Mouse (Mus musculus) myocyte (in vitro differentiated cells): Measurements from ENCODE around the gene Kif2c. TPM values are rescaled to one million over a fixed set of nuclear protein-coding genes. Genes with fewer than 3 reads are reported as not detected.

Source experiments
- H3K27me3 ChIP-seq: one replicate; pipeline ENCODE4 v1.6.1; 2011; ENCODE audit not compliant: control insufficient read depth, insufficient read depth, insufficient read length
- H3K36me3 ChIP-seq: one replicate; pipeline ENCODE4 v1.6.1; 2011; ENCODE audit not compliant: control insufficient read depth, insufficient read depth
- H3K4me2 ChIP-seq: one replicate; pipeline ENCODE4 v1.6.1; 2011; ENCODE audit warnings: low read depth, control low read depth
- H3K4me3 ChIP-seq: one replicate; pipeline ENCODE4 v1.5.1; 2011; ENCODE audit warnings: mild to moderate bottlenecking, control low read depth, moderate library complexity
- H3K79me2 ChIP-seq: one replicate; pipeline ENCODE4 v1.6.1; 2011; ENCODE audit not compliant: control insufficient read depth, insufficient read depth
- H3ac ChIP-seq: one replicate; pipeline ENCODE4 v1.6.1; 2011; ENCODE audit not compliant: control insufficient read depth, insufficient read length
- CEBPB ChIP-seq: IDR thresholded peaks from 2 replicates; pipeline ENCODE4 v1.6.1; 2011; ENCODE audit warnings: mild to moderate bottlenecking, moderate library complexity; ENCODE audit not compliant: poor library complexity, insufficient read depth, severe bottlenecking
- E2F4 ChIP-seq: IDR thresholded peaks from one replicate; pipeline ENCODE4 v1.6.1; 2011; ENCODE audit warnings: mild to moderate bottlenecking, control low read depth, moderate library complexity; ENCODE audit not compliant: insufficient read depth
- MAX ChIP-seq: IDR thresholded peaks from one replicate; pipeline ENCODE4 v1.6.1; 2011; ENCODE audit warnings: low read depth, mild to moderate bottlenecking, control low read depth
- MYOD1 ChIP-seq, 3 experiments: IDR thresholded peaks; one replicate each; pipeline ENCODE4 v1.6.1; 2011; ENCODE audit warnings: control low read depth in 2 of 3, low read depth in 2 of 3, mild to moderate bottlenecking in 2 of 3, moderate library complexity in 1 of 3; ENCODE audit not compliant: insufficient read length in 2 of 3, control insufficient read depth in 1 of 3
- MYOG ChIP-seq, 3 experiments: IDR thresholded peaks; one replicate each; pipeline ENCODE4 v1.6.1; 2011; ENCODE audit warnings: control low read depth in 2 of 3, low read depth in 2 of 3, mild to moderate bottlenecking in 2 of 3; ENCODE audit not compliant: insufficient read length in 2 of 3, control insufficient read depth in 1 of 3, insufficient read depth in 1 of 3
- POLR2A ChIP-seq: IDR thresholded peaks from one replicate; pipeline ENCODE4 v1.6.1; 2011; ENCODE audit warnings: low read depth, mild to moderate bottlenecking, control low read depth, moderate library complexity; ENCODE audit not compliant: insufficient read length
- POLR2AphosphoS2 ChIP-seq: IDR thresholded peaks from one replicate; pipeline ENCODE4 v1.6.1; 2011; ENCODE audit warnings: low read depth, control low read depth; ENCODE audit not compliant: insufficient read length
- REST ChIP-seq: IDR thresholded peaks from one replicate; pipeline ENCODE4 v1.6.1; 2011; ENCODE audit warnings: mild to moderate bottlenecking, control low read depth, moderate library complexity; ENCODE audit not compliant: insufficient read depth, insufficient read length
- SRF ChIP-seq: IDR thresholded peaks from one replicate; pipeline ENCODE4 v1.6.1; 2011; ENCODE audit warnings: low read depth; ENCODE audit not compliant: control insufficient read depth, insufficient read length
- TCF12 ChIP-seq: IDR thresholded peaks from one replicate; pipeline ENCODE4 v1.6.1; 2011; ENCODE audit warnings: mild to moderate bottlenecking, control low read depth; ENCODE audit not compliant: poor library complexity, insufficient read depth, severe bottlenecking
- TCF3 ChIP-seq: IDR thresholded peaks from one replicate; pipeline ENCODE4 v1.6.1; 2011; ENCODE audit warnings: low read depth, control low read depth; ENCODE audit not compliant: insufficient read length
- USF1 ChIP-seq: IDR thresholded peaks from one replicate; pipeline ENCODE4 v1.6.1; 2011; ENCODE audit warnings: low read depth, mild to moderate bottlenecking, control low read depth, moderate library complexity
- polyA plus RNA-seq: library from polyadenylated mRNA; unstranded; fragments of >200 nt; fragmentation: generic; extraction: Trizol; gene quantifications from one replicate; pipeline ENCODE4 v1.2.1, GENCODE M21; 2012; ENCODE audit warnings: missing spikeins

Gene Kif2c
- polyA plus RNA-seq, 1 experiment: 18.5 TPM

- peak overlapping the region; percentile 73 for H3K4me2 ChIP-seq
- H3K4me3 ChIP-seq: peak overlapping the region; percentile 62
- H3K27me3 ChIP-seq: no peaks in the 10 kb centered on the region
- peaks cover 9% of the 10 kb centered on the region for H3K36me3 ChIP-seq
- H3ac ChIP-seq: peak overlapping the region; percentile 60
- TF ChIP-seq CEBPB (no peak), TCF12 (no peak), MYOG (IDR thresholded peaks at IDR 0.05; ENCODE audit: control insufficient read depth in 1 of 3, insufficient read depth in 1 of 3, insufficient read length in 2 of 3, low read depth in 2 of 3) (peak; percentile 7 to 78 (median 64)), USF1 (no peak), MYOD1 (IDR thresholded peaks at IDR 0.05; ENCODE audit: control insufficient read depth in 1 of 3, insufficient read length in 2 of 3, low read depth in 2 of 3) (peak in 1 of 3 experiments; percentile 12), E2F4 (no peak), REST (no peak), POLR2AphosphoS2 (no peak), SRF (no peak), TCF3 (no peak), MAX (no peak), POLR2A (no peak)
- peaks cover 12% of the 10 kb centered on the region for H3K79me2 ChIP-seq
These were observed 50.3 kb downstream of the Kif2c start for GRCm38 (mm10) chr4:117131890-117132793.

GRCm38 (mm10) chr4:117131198-117131597 is 51.2 kb downstream of the Kif2c start:
- H3K27me3 ChIP-seq: no peaks in the 10 kb centered on the region
- no peak overlapping the region for H3K4me2 ChIP-seq
- no peak overlapping the region for H3ac ChIP-seq
- H3K36me3 ChIP-seq: peaks cover 9% of the 10 kb centered on the region
- H3K4me3 ChIP-seq: no peak overlapping the region
- H3K79me2 ChIP-seq: peaks cover 12% of the 10 kb centered on the region
- no peak for TF ChIP-seq TCF3
- TF ChIP-seq USF1: no peak
- no peak for TF ChIP-seq CEBPB
- no peak for TF ChIP-seq MAX

- no peak overlapping the region for H3K4me2 ChIP-seq
- H3K4me3 ChIP-seq: no peak overlapping the region
- peaks cover 9% of the 10 kb centered on the region for H3K36me3 ChIP-seq
- peak in 1 of 3 experiments; percentile 46 for TF ChIP-seq MYOD1 (IDR thresholded peaks at IDR 0.05; ENCODE audit: control insufficient read depth in 1 of 3, insufficient read length in 2 of 3, low read depth in 2 of 3)
- no peak for TF ChIP-seq REST
- no peak for TF ChIP-seq MYOG (IDR thresholded peaks at IDR 0.05; ENCODE audit: control insufficient read depth in 1 of 3, insufficient read depth in 1 of 3, insufficient read length in 2 of 3, low read depth in 2 of 3)
- TF ChIP-seq SRF: no peak
- H3ac ChIP-seq: no peak overlapping the region
- H3K79me2 ChIP-seq: peaks cover 12% of the 10 kb centered on the region
- no peaks in the 10 kb centered on the region for H3K27me3 ChIP-seq
These were observed 51.6 kb downstream of the Kif2c start for GRCm38 (mm10) chr4:117130790-117131189.

- Histone ChIP-seq H3K27me3 (no peaks in the 10 kb centered on the region), H3ac (no peak overlapping the region)
These were observed 54.3 kb downstream of the Kif2c start for GRCm38 (mm10) chr4:117127991-117128686.

GRCm38 (mm10) chr4:117126675-117127290 is 55.7 kb downstream of the Kif2c start, which contains the start of gene Tctex1d4:
Tctex1d4 (plus strand) TSS chr4:117126794.
- TF ChIP-seq POLR2AphosphoS2 (no peak), SRF (no peak), MAX (no peak), E2F4 (no peak), USF1 (no peak), REST (no peak)
- peak within 1 kb of the TSS; percentile 20 for H3K4me3 ChIP-seq
- H3K36me3 ChIP-seq: peaks cover 9% of the 10 kb centered on the region
- no peaks in the 10 kb centered on the region for H3K27me3 ChIP-seq
- H3K79me2 ChIP-seq: peaks cover 7% of the 10 kb centered on the region
- H3ac ChIP-seq: no peak within 1 kb of the TSS
- peak within 1 kb of the TSS; percentile 92 for H3K4me2 ChIP-seq

More at GRCm38 (mm10) chr4:117127991-117128686, 54.3 kb downstream of the Kif2c start:
- H3K4me3 ChIP-seq: no peak overlapping the region
- H3K36me3 ChIP-seq: peaks cover 9% of the 10 kb centered on the region
- no peak overlapping the region for H3K4me2 ChIP-seq
- H3K79me2 ChIP-seq: peaks cover 17% of the 10 kb centered on the region
- TF ChIP-seq POLR2AphosphoS2: peak; percentile 40
- no peak for TF ChIP-seq CEBPB
